Mouse (Mus musculus) embryonic stem cell, embryonic (primary cell): ENCODE data around the gene Gm3252.
"Not testable (repeated sequence)": the region's sequence is repeated elsewhere in the genome, so short reads cannot be mapped to it uniquely, and the experiment has no call there.

Experiments
- CTCF ChIA-PET, 4 experiments: fragments of 300-600 bp in 2 of 4; fragments of 350-600 bp in 2 of 4; sonication (Branson Sonifier 250); formaldehyde crosslinking; loops; one replicate each; lab custom pipeline; 2022; ENCODE audit warnings: inconsistent platforms in 2 of 4; lab: Charles Lee
- POLR2A ChIA-PET, 4 experiments: fragments of 300-600 bp in 2 of 4; fragments of 350-600 bp in 2 of 4; sonication (Branson Sonifier 250); formaldehyde crosslinking; loops; one replicate each; lab custom pipeline; 2022; ENCODE audit warnings: antibody characterized with exemption in 4 of 4, inconsistent platforms in 1 of 4; lab: Charles Lee

Gene Gm3252

DNA sequence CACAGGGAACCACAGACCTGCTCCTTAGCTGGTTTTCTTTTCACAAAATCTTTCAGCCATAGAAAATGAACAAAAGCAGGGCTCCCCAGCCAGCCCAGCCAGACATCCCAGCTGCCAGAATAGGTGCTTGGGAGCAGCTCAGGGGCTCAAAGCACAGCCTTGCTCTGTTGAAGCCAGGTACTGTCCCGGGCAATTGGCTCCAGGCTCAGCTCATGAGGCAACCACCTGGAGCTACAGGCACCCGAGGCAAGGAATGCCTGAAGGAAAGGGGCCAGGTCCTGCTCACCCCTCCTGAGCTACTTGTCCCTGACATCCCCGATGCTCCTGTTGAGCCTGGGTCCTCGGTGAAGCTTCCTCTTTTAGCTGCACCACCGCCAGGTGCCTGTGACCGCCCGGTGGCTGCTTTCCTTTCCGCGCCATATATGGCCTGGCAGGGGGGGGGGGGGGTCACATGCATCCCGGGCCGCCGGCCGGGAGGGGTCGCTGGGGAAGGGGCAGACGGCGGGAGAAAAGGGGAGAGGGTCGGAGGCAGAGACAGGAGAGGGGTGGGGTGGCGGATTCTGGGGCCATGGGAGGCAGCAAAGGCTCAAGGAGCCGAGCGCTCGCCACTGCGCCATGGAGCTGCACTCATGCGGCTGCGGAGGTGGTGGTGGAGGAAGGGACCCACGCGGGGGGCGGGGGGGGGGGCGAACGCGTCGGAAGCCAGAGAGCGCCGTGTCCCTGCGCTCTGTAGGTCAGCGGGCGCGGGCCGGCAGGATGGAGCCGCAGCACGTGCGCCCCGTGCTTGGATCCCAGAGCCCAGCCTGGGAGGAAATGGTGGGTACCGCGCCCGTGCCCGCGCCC is at the start of gene Gm3252:
TSS of gene Gm3252 (plus strand) at position 738 of the 843 bp plus-strand sequence.
- CTCF ChIA-PET, POLR2A ChIA-PET: not testable (repeated sequence)

DNA sequence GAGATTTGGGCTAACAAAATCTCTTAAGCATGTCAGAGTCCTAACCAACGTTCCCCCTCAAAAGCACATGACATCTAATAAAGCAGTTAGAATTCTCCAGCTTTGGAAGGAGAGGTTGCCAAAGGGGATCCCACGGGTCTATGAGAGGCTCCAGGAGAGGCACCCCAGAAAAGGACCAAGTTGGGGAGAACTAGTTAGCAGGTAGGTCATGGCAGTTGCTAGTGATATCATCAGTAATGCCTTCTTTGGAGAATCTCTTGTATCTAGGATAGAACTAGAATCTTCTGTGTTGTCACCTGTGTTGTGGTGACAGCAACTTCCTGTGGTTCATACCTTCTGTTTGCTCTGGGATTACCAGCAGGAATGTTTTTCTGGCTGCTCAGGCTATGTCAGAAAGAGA is 17.6 kb upstream of the Gm3252 start, which contains the start of gene Gm7876:
TSS of gene Gm7876 (plus strand) at position 301 of the 400 bp plus-strand sequence.
- POLR2A ChIA-PET, CTCF ChIA-PET: not testable (repeated sequence)

DNA sequence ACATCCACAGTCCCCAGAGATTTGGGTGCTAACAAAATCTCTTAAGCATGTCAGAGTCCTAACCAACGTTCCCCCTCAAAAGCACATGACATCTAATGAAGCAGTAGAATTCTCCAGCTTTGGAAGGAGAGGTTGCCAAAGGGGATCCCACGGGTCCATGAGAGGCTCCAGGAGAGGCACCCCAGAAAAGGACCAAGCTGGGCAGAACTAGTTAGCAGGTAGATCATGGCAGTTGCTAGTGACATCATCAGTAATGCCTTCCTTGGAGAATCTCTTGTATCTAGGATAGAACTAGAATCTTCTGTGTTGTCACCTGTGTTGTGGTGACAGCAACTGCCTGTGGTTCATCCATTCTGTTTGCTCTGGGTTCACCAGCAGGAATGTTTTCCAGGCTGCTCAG is 49.5 kb downstream of the Gm3252 start, which contains the start of gene Gm9602:
TSS of gene Gm9602 (plus strand) at position 301 of the 400 bp plus-strand sequence.
- POLR2A ChIA-PET, CTCF ChIA-PET: not testable (repeated sequence)
